Mouse (Mus musculus) megakaryocyte, embryonic 14.5 days (primary cell): ENCODE data around the gene Gm20388.

ENCODE experiments used
- FLI1 ChIP-seq: IDR thresholded peaks from 2 replicates; pipeline ENCODE4 v1.6.1; 2012; ENCODE audit warnings: low read length, inconsistent platforms, mixed read lengths
- GATA1 ChIP-seq: IDR thresholded peaks from 3 replicates; pipeline ENCODE4 v1.6.1; 2012; ENCODE audit warnings: mixed read lengths, low read length, inconsistent platforms, borderline replicate concordance

- TF ChIP-seq GATA1: no peak
- TF ChIP-seq FLI1: no peak
Measured at GRCm38 (mm10) chr8:121970225-121970624, 2059.6 kb downstream of the Gm20388 start.
